Mouse (Mus musculus): ENCODE data around the gene Olfr1496. TPM values are rescaled to one million over a fixed set of nuclear protein-coding genes. Genes with fewer than 3 reads are reported as not detected.
"Not testable (repeated sequence)": the region's sequence is repeated elsewhere in the genome, so short reads cannot be mapped to it uniquely, and the experiment has no call there.

Olfr1496 gene
- polyA plus RNA-seq (2012; ENCODE audit: insufficient read depth, insufficient read length, missing spikeins) = not detected in 2 replicates

- no peaks in the 10 kb centered on the region for H3K4me1 ChIP-seq (ENCODE audit: control insufficient read depth, insufficient read depth, insufficient read length, low read length)
- H3K27ac ChIP-seq (replicated peaks; ENCODE audit: low read depth, low read length) = no peak within 1 kb of the TSS
- no peak within 1 kb of the TSS for H3K4me3 ChIP-seq (ENCODE audit: insufficient read depth, low read depth, low read length)
Measured at GRCm38 (mm10) chr19:13777578-13777977, at the start of gene Olfr1496. TSS of gene Olfr1496 (plus strand) at chr19:13777878.

- Histone ChIP-seq H3K4me3 (ENCODE audit: insufficient read depth, low read depth, low read length) (no peak within 1 kb of the TSS), H3K27ac (replicated peaks; ENCODE audit: low read depth, low read length) (no peak within 1 kb of the TSS)
Measured at GRCm38 (mm10) chr19:13739428-13739827, 38.2 kb upstream of the Olfr1496 start, which contains the start of gene Olfr1494. TSS of gene Olfr1494 (plus strand) at chr19:13739728.

GRCm38 (mm10) chr19:13749366-13749765 lies 28.3 kb upstream of the Olfr1496 start:
- Histone ChIP-seq H3K4me1 (ENCODE audit: control insufficient read depth, insufficient read depth, insufficient read length, low read length) (no peaks in the 10 kb centered on the region), H3K4me3 (ENCODE audit: insufficient read depth, low read depth, low read length) (no peak overlapping the region), H3K27ac (replicated peaks; ENCODE audit: low read depth, low read length) (no peak overlapping the region)

More at GRCm38 (mm10) chr19:13739428-13739827, 38.2 kb upstream of the Olfr1496 start, which contains the start of gene Olfr1494:
- no peaks in the 10 kb centered on the region for H3K4me1 ChIP-seq (ENCODE audit: control insufficient read depth, insufficient read depth, insufficient read length, low read length)

- Histone ChIP-seq H3K4me3 (ENCODE audit: insufficient read depth, low read depth, low read length) (no peak within 1 kb of the TSS), H3K4me1 (ENCODE audit: control insufficient read depth, insufficient read depth, insufficient read length, low read length) (no peaks in the 10 kb centered on the region), H3K27ac (replicated peaks; ENCODE audit: low read depth, low read length) (no peak within 1 kb of the TSS)
Measured at GRCm38 (mm10) chr19:13764306-13764705, 13.4 kb upstream of the Olfr1496 start, which contains the start of gene Olfr1495. TSS of gene Olfr1495 (plus strand) at chr19:13764606.

GRCm38 (mm10) chr19:13768565-13769276 lies 9.0 kb upstream of the Olfr1496 start:
- no peaks in the 10 kb centered on the region for H3K4me1 ChIP-seq (ENCODE audit: control insufficient read depth, insufficient read depth, insufficient read length, low read length)
- no peak overlapping the region for H3K27ac ChIP-seq (replicated peaks; ENCODE audit: low read depth, low read length)
- no peak overlapping the region for H3K4me3 ChIP-seq (ENCODE audit: insufficient read depth, low read depth, low read length)

GRCm38 (mm10) chr19:13798102-13798501 lies 20.4 kb downstream of the Olfr1496 start, which contains the start of gene Olfr1497:
TSS of gene Olfr1497 (minus strand) at chr19:13798202.
- H3K27ac ChIP-seq (replicated peaks; ENCODE audit: low read depth, low read length) = no peak within 1 kb of the TSS
- H3K4me1 ChIP-seq (ENCODE audit: control insufficient read depth, insufficient read depth, insufficient read length, low read length) = no peaks in the 10 kb centered on the region
- no peak within 1 kb of the TSS for H3K4me3 ChIP-seq (ENCODE audit: insufficient read depth, low read depth, low read length)

GRCm38 (mm10) chr19:13805486-13805885 lies 27.8 kb downstream of the Olfr1496 start:
- not testable (repeated sequence) for H3K4me1 ChIP-seq (ENCODE audit: control insufficient read depth, insufficient read depth, insufficient read length, low read length); H3K4me3 ChIP-seq (ENCODE audit: insufficient read depth, low read depth, low read length); H3K27ac ChIP-seq (replicated peaks; ENCODE audit: low read depth, low read length)

GRCm38 (mm10) chr19:13812823-13813222 lies 35.1 kb downstream of the Olfr1496 start:
- H3K4me3 ChIP-seq (ENCODE audit: insufficient read depth, low read depth, low read length) = no peak overlapping the region
- no peaks in the 10 kb centered on the region for H3K4me1 ChIP-seq (ENCODE audit: control insufficient read depth, insufficient read depth, insufficient read length, low read length)

GRCm38 (mm10) chr19:13818827-13819226 lies 41.1 kb downstream of the Olfr1496 start:
- Histone ChIP-seq H3K4me1 (ENCODE audit: control insufficient read depth, insufficient read depth, insufficient read length, low read length) (no peaks in the 10 kb centered on the region), H3K27ac (replicated peaks; ENCODE audit: low read depth, low read length) (no peak overlapping the region), H3K4me3 (ENCODE audit: insufficient read depth, low read depth, low read length) (no peak overlapping the region)

More at GRCm38 (mm10) chr19:13812823-13813222, 35.1 kb downstream of the Olfr1496 start:
- H3K27ac ChIP-seq (replicated peaks; ENCODE audit: low read depth, low read length) = no peak overlapping the region

- Histone ChIP-seq H3K4me1 (ENCODE audit: control insufficient read depth, insufficient read depth, insufficient read length, low read length) (no peaks in the 10 kb centered on the region), H3K27ac (replicated peaks; ENCODE audit: low read depth, low read length) (no peak within 1 kb of the TSS), H3K4me3 (ENCODE audit: insufficient read depth, low read depth, low read length) (no peak within 1 kb of the TSS)
Measured at GRCm38 (mm10) chr19:13819347-13819746, 41.7 kb downstream of the Olfr1496 start, which contains the start of gene Olfr1499. TSS of gene Olfr1499 (minus strand) at chr19:13819447.

GRCm38 (mm10) chr19:13820847-13821246 lies 43.2 kb downstream of the Olfr1496 start:
- H3K27ac ChIP-seq (replicated peaks; ENCODE audit: low read depth, low read length) = no peak overlapping the region
- H3K4me3 ChIP-seq (ENCODE audit: insufficient read depth, low read depth, low read length) = no peak overlapping the region
- H3K4me1 ChIP-seq (ENCODE audit: control insufficient read depth, insufficient read depth, insufficient read length, low read length) = no peaks in the 10 kb centered on the region

GRCm38 (mm10) chr19:13828447-13828846 lies 50.8 kb downstream of the Olfr1496 start:
- H3K4me3 ChIP-seq (ENCODE audit: insufficient read depth, low read depth, low read length) = no peak overlapping the region
- H3K4me1 ChIP-seq (ENCODE audit: control insufficient read depth, insufficient read depth, insufficient read length, low read length) = no peaks in the 10 kb centered on the region
- H3K27ac ChIP-seq (replicated peaks; ENCODE audit: low read depth, low read length) = no peak overlapping the region

GRCm38 (mm10) chr19:13830388-13830787 lies 52.7 kb downstream of the Olfr1496 start, which contains the start of gene Olfr1500:
TSS of gene Olfr1500 (minus strand) at chr19:13830488.
- H3K4me3 ChIP-seq (ENCODE audit: insufficient read depth, low read depth, low read length) = no peak within 1 kb of the TSS
- no peak within 1 kb of the TSS for H3K27ac ChIP-seq (replicated peaks; ENCODE audit: low read depth, low read length)
- no peaks in the 10 kb centered on the region for H3K4me1 ChIP-seq (ENCODE audit: control insufficient read depth, insufficient read depth, insufficient read length, low read length)
